Mouse (Mus musculus) brain, embryonic 18.5 days (tissue): Measurements from ENCODE around the gene Gm3286.
"Not testable (repeated sequence)": the region's sequence is repeated elsewhere in the genome, so short reads cannot be mapped to it uniquely, and the experiment has no call there.

Source experiments
- DNase-seq: peaks from one replicate; pipeline ENCODE4 v3.0.0-alpha.2; 2012; ENCODE audit warnings: low read depth, low spot score

The Gm3286 gene

DNA sequence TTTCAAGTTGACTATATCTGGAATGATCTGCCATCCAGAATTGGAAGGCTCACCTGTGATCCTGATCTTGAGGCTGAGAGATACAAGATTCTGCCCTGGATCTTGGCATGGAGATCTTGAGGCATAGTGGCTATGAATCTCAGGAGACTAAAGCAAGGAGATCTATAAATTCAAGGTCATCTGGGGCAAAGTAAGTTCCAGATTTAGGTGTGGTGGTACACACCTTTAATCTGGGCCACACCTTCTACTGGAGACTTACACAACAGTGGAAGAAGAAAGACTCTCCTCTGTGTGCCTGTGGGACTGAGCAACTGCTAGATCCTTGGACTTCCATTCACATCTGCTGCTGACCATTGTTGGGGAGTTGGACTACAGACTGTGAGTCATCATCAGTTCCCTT lies at the start of gene Gm3286:
TSS of gene Gm3286 (plus strand) at position 301 of the 400 bp plus-strand sequence.
- not testable (repeated sequence) for DNase-seq
